Mouse (Mus musculus) gastrocnemius, adult 18-20 months (tissue): ENCODE data around the gene Ccnj. TPM values are rescaled to one million over a fixed set of nuclear protein-coding genes. Genes with fewer than 3 reads are reported as not detected.
A peak's percentile ranks its signal among the peaks of the same experiment; 100 is the strongest.

Experiments used
- DNase-seq: peaks from one replicate; pipeline ENCODE4 v3.0.0; 2021; ENCODE audit warnings: low spot score
- microRNA-seq: library from miRNA; unstranded; fragments of <30 nt; microRNA quantifications from one replicate; pipeline ENCODE4 v1.2.0, GENCODE M21; 2021
- total RNA-seq, 2 experiments: library from RNA; stranded (reverse); gene quantifications; 2 replicates each; pipeline ENCODE4 v1.2.3; 2021

Gene Ccnj
- total RNA-seq, 2 experiments from 2014 or later = 2.6 to 2.7 TPM

GRCm38 (mm10) chr19:40841083-40841482 lies 10.0 kb downstream of the Ccnj start:
- DNase-seq = no peak

GRCm38 (mm10) chr19:40841593-40841992 lies 10.5 kb downstream of the Ccnj start:
- DNase-seq = no peak

- no peak for DNase-seq
These were observed 13.7 kb downstream of the Ccnj start for GRCm38 (mm10) chr19:40844731-40845130.

GRCm38 (mm10) chr19:40849391-40849790 lies 18.3 kb downstream of the Ccnj start:
- DNase-seq = no peak

GRCm38 (mm10) chr19:40859555-40859954 lies 28.5 kb downstream of the Ccnj start:
- DNase-seq = no peak

GRCm38 (mm10) chr19:40868284-40868683 lies 37.2 kb downstream of the Ccnj start:
- no peak for DNase-seq

GRCm38 (mm10) chr19:40869425-40870105 lies 38.5 kb downstream of the Ccnj start:
- DNase-seq = no peak

GRCm38 (mm10) chr19:40872955-40873665 lies 42.0 kb downstream of the Ccnj start:
- DNase-seq = peak; percentile 82

- no peak for DNase-seq
These were observed 50.6 kb downstream of the Ccnj start for GRCm38 (mm10) chr19:40881700-40882099.

- DNase-seq = no peak
These were observed 57.8 kb downstream of the Ccnj start for GRCm38 (mm10) chr19:40888887-40889286.

GRCm38 (mm10) chr19:40894071-40894506 lies 63.0 kb downstream of the Ccnj start:
- no peak for DNase-seq

GRCm38 (mm10) chr19:40894519-40895392 lies 63.7 kb downstream of the Ccnj start, which contains the start of gene Zfp518a:
Gene Zfp518a (plus strand): TSS chr19:40894705.
- DNase-seq = peak; percentile 81

GRCm38 (mm10) chr19:40895393-40895703 lies 64.3 kb downstream of the Ccnj start:
- DNase-seq = no peak

Small RNAs within 50 kb of the gene (microRNA-seq; reads per million reads assigned to microRNA genes)
- gene Mir8092 = not detected

Other genes with a start within 250 kb of the Ccnj start
- 1 to 10 TPM; 1.2 to 2.9 TPM for gene Aldh18a1, start 242.8 kb upstream of the Ccnj start, total RNA-seq
- gene Tctn3, start 219.0 kb upstream of the Ccnj start, total RNA-seq = 1 to 10 TPM; 1.8 to 1.9 TPM
- 10 to 100 TPM in 1 of 2 experiments, 1 to 10 TPM in 1; 7.2 to 12.1 TPM for gene Entpd1, start 218.9 kb upstream of the Ccnj start, total RNA-seq
- not detected for gene Cc2d2b, start 82.5 kb upstream of the Ccnj start, total RNA-seq
- gene Zfp518a, start 63.4 kb downstream of the Ccnj start, total RNA-seq = 1 to 10 TPM; 5.0 to 6.2 TPM
- gene Blnk, start 163.3 kb downstream of the Ccnj start, total RNA-seq = 1 to 10 TPM; 1.1 to 1.2 TPM
- not detected for gene Dntt, start 198.0 kb downstream of the Ccnj start, total RNA-seq
- gene Opalin, start 245.8 kb downstream of the Ccnj start, total RNA-seq = not detected